Mouse (Mus musculus) adrenal gland, adult 18-20 months (tissue): ENCODE results near the gene Gm4969. TPM values are rescaled to one million over a fixed set of nuclear protein-coding genes. Genes with fewer than 3 reads are reported as not detected.

Source experiments
- DNase-seq, 2 experiments: peaks; one replicate each; pipeline ENCODE4 v3.0.0; 2021 to 2022; ENCODE audit warnings: low spot score in 2 of 2
- total RNA-seq, 2 experiments: library from RNA; stranded (reverse); gene quantifications; 1 replicate in 1 of 2; 2 replicates in 1 of 2; pipeline ENCODE4 v1.2.3; 2021

Gm4969 gene
- total RNA-seq, 2 experiments from 2014 or later = not detected

GRCm38 (mm10) chr7:19094471-19094825 is 23.7 kb downstream of the Gm4969 start, which contains the start of gene Six5:
Gene Six5 (plus strand): TSS chr7:19094594.
- no peak for DNase-seq

DNA sequence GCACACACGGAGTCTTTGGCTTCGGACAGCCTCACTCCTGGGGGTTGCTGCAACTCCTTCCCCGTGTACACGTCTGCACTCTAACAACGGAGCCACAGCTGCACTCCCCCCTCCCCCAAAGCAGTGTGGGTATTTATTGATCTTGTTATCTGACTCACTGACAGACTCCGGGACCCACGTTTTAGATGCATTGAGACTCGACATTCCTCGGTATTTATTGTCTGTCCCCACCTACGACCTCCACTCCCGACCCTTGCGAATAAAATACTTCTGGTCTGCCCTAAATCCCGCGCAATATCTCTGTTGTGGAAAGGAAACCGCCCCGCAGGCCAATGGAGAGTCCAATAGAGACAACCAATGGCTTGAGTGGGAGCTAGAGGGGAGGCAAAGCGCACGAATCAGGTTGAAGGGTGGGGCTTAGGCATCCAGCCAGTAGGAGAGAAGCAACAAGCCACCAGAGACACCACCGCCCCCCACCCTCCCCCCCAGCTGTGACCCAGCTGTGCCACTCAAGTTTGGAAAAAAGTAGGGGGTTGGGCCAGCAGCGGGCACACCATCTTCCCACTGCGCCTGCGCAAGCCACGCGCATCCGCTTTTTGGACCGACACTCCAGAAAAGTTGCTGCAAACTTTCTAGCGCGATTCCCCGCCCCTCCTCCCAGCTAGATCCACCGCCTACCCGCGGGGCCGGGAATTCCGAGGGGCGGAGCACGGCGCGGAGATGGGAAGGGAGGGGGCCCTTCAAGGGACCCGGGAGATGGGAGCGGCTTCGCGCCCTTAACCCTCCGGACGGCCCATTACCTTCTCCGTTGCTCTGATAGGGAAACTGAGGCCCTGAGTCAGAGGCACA is 24.4 kb downstream of the Gm4969 start:
- DNase-seq = peak; percentile 94

DNA sequence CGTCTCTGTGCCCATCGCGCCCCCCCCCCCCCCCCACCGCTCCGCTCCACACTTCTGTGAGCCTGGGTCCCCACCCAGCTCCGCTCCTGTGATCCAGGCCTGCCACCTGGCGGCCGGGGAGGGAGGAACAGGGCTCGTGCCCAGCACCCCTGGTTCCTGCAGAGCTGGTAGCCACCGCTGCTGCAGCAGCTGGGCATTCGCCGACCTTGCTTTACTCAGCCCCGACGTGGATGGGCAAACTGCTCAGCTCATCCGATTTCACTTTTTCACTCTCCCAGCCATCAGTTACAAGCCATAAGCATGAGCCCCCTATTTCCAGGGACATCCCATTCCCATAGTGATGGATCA is 25.0 kb downstream of the Gm4969 start:
- DNase-seq = peak; percentile 84 to 87

- peak in 1 of 2 experiments; percentile 58 for DNase-seq
Measured at GRCm38 (mm10) chr7:19092381-19093173, 25.6 kb downstream of the Gm4969 start.

DNA sequence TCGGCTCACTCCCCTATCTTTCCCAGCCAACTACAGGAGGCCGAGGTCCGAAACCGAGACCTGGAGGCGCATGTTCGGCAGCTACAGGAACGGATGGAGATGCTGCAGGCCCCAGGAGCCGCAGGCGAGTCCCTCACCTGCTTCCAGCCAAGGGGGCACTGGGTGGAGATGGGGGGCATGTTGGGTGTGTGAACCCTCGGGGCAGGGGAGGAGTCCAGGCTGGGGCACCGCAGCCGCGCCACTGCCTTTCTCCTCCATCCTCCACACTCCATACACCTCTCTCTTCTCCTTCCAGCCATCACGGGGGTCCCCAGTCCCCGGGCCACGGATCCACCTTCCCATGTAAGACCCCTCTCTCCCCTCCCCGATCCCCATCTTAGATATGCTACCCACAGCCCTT is 26.3 kb downstream of the Gm4969 start:
- no peak for DNase-seq

DNA sequence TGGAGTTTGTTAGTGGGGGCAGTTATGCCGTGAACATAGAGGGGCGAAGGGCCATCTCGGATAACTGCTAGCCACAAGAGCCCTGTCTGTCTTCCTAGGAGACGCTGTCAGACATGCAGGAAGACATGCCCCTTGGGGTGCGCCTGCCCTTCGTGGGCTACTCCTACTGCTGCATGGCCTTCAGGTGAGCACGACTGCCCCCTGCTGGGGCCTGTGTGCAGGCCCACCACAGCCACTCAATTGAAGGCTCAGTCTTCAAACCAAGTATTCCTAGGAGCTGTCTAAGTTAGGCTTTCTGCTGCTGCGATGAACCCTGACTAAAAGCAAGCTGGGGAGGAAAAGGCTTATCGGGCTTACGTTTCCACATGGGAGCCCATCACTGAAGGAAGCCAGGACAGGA is 29.4 kb downstream of the Gm4969 start:
- peak in 1 of 2 experiments; percentile 76 for DNase-seq

- DNase-seq = no peak
Measured at GRCm38 (mm10) chr7:19086760-19087159, 31.4 kb downstream of the Gm4969 start.

DNA sequence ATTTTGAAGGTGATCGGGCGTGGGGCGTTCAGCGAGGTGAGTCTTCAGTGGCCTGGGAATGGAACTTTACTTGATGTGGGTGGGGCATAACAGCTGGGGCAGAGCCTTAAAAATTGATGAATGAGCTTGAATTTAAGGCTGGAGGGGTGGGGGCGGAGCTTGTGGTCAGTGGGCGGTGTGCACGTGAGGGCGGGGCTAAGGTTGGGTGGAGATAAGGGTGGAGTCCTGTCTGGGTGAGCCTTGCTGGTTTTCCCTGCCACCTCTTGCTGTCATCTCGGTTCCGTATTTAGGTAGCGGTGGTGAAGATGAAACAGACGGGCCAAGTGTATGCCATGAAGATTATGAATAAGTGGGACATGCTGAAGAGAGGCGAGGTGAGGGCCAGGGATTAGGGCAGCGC is 32.1 kb downstream of the Gm4969 start:
- peak in 1 of 2 experiments; percentile 68 for DNase-seq

DNA sequence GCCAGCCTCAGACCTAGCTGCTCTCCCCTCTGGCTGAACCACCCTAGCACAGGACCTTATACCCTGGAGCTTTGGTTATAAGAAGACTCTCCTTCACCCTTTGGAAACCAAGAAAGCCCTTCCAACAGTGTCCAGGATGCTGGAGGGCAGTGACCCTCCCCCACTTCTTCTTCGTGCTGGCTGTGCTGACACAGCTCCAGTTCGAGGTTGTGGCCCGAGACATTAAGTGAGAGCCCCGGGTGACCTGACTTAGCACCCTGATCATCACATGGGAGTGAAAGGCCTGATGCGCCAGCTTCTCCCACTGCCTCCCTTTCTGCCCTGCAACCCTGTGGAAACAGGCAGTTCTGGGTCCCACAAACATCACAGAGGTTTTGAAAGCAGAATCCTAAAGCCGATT is 32.7 kb downstream of the Gm4969 start:
- no peak for DNase-seq

DNA sequence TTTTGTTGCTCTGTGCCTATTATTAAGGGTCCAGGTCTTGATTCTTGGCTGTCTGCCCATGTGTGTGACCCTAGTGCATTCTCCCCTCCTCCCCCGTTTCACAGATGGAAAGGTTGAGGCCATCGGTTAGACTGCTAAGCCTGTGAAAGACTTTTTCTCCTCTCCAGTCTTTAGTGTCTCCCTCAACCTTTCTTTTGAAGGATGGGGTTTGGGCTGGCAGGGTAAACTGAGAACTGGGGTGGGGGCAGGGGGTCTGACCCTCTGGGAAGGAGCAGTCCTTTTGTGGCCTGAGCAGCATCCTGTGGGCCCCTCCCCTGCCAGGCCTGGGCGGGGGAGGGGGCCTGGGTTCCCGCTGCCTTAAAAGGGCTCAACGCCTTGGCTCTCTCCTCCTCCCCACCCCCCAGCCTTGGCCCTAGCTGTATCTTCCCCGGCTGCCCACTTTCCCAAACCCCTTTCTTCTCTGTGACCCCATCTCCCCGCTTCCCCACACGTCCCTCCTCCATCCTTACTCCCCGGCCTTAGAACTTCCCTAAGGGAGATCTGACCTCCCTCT is 33.2 kb downstream of the Gm4969 start:
- DNase-seq = no peak

DNA sequence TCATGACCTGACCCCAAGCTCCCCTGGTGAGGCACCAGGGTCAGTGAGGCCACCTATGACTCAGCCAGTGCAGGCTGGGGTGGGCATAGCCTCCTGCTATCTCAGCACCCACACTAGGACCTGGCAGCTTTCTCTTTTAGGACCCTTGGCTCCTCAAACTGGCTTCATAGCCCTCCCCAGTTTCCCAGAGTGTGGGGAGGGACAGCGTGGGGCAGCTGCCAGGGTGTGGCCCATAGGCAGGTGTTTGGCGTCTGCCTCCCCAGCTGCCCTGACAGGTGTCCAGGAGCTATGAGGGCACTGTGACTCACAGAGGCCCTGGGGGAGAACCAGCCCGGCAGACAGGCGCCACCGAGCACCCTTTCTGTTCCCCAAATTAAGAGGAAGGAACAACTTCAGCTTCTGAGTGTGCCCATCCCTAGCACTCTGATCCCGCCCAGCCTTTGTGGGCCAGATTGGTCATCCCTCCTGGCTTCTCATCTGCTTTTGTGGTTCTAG is 33.8 kb downstream of the Gm4969 start:
- no peak for DNase-seq

DNA sequence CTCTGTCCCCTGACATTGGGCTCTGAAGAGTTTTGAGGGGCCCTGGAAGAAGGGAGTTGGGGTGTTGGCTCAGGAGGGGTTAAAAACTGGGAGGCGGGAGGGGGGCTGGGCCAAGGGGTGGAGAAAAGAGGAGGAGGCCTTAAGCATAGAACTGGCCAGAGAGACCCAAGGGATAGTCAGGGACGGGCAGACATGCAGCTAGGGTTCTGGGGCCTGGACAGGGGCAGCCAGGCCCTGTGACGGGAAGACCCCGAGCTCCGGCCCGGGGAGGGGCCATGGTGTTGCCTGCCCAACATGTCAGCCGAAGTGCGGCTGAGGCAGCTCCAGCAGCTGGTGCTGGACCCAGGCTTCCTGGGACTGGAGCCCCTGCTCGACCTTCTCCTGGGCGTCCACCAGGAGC is 34.5 kb downstream of the Gm4969 start, which contains the start of gene Dmpk:
Dmpk (plus strand) TSS at position 149 of the 400 bp plus-strand sequence.
- peak; percentile 65 to 68 for DNase-seq

- DNase-seq = no peak
Measured at GRCm38 (mm10) chr7:19083096-19083495, 35.1 kb downstream of the Gm4969 start.

DNA sequence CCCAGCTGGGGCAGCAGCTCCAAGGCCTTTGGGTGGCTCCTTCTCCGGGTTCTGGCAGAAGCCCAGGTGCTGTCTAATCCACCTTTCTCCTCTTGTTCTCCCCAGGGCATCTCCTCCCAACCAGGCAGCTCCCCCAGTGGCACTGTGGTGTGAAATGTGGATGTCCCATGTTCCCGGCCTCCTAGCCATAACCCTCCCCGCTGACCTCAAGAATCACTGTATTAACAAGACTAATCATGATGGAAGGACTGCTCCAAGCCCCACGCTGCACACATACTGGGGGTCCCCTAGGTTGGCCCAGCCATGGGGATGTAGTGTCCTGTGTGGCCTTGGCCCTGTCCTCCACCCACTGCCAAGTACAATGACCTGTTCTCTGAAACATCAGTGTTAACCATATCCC is 36.0 kb downstream of the Gm4969 start:
- DNase-seq = no peak

DNA sequence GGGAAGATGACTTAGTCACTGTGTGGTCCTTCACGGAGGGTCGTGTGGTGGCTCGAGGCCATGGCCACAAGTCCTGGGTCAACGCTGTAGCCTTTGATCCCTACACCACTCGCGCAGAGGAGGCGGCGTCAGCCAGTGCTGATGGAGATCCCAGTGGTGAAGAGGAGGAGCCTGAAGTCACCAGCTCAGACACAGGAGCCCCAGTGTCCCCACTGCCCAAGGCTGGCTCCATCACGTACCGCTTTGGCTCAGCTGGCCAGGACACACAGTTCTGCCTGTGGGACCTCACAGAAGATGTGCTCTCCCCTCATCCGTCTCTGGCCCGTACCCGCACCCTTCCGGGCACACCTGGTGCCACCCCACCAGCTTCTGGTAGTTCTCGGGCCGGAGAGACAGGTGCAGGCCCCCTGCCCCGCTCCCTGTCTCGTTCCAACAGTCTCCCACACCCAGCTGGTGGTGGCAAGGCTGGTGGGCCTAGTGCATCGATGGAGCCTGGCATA is 37.7 kb downstream of the Gm4969 start:
- DNase-seq = no peak

- no peak for DNase-seq
Measured at GRCm38 (mm10) chr7:19078732-19079131, 39.4 kb downstream of the Gm4969 start.

- DNase-seq = peak in 1 of 2 experiments; percentile 42
Measured at GRCm38 (mm10) chr7:19077761-19078160, 40.4 kb downstream of the Gm4969 start.

DNA sequence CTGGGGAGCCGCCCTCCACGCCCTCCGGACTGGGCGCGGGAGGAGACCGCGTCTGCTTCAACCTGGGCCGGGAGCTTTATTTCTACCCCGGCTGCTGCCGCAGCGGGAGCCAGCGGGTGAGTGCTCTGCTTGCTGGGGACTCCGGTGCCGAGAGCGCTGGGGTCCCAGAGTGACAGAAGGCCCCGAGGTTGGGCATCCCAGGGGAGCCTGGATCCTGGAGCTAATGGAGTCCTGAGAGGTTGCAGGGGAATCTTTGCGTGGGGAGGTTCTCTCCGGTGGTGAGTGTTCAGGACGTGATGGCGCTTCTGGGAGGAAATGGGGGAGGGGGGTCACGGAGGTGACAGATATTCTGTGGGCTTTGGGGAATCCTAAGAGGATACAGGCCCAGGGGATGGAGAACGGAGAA is 41.6 kb downstream of the Gm4969 start:
- DNase-seq = peak in 1 of 2 experiments; percentile 41

- DNase-seq = peak; percentile 85 to 86
Measured at GRCm38 (mm10) chr7:19075723-19076585, 42.2 kb downstream of the Gm4969 start, which contains the start of gene Dmwd. Gene Dmwd (plus strand): TSS chr7:19076227.

- no peak for DNase-seq
Measured at GRCm38 (mm10) chr7:19075231-19075630, 42.9 kb downstream of the Gm4969 start.
